Comparison of ENCODE assay signal across 8 mouse cellular contexts in the genomic region with DNA sequence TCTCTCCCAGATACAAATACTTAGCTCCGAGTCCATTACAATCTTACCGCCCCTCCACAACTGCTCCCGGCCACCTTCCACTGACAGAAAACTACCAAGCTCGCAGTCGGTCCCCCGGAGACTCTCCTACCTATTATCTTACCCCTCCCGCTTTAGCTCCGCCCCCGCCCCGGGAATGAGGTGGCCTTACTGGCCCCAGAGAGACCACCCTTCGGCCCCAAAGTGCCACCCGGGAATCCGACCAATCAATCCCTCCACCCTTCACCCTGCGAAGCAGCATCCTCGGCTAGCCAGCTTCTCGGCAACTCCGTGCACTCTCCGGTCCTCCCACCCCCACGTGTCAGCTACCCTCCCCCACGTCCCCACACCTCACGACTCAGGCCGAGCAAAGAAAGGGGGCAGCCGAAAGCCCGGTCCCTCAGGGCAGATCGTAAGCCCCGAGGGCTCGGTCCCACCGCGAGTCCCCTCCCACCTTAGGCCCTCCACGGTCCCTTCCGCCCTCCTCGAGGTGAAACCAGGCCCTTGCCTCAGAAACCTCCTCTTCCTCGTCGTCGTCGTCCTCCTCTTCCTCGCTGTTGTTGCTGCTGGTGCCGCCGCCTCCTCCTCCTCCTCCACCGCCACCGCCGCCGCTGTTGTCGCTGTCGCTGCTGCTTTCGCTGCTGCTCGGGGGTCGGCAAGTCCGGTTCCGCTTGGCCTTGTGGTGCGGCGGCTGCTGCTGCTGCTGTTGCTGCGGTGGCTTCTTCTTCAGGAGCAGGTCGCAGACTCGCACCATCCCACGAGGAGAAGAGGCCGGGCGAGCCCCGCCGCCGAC. TPM values are rescaled to one million over a fixed set of nuclear protein-coding genes. Genes with fewer than 3 reads are reported as not detected.
A peak's percentile ranks its signal among the peaks of the same experiment; 100 is the strongest.
DNase-seq lines count a peak whose midpoint lies in the region; ATAC-seq and TF ChIP-seq lines count a peak whose summit lies in the region.

No protein-coding gene starts in this region.

- TF ChIP-seq RAD21 in CH12.LX (IDR thresholded peaks at IDR 0.05; ENCODE audit: low read depth, low read length): no peak

- H3K79me2 ChIP-seq in CH12.LX (replicated peaks; ENCODE audit: control insufficient read depth, extremely low read depth, insufficient read depth, poor library complexity, severe bottlenecking): peaks cover 51% of the 10 kb centered on the region

- H3K4me3 ChIP-seq in CH12.LX (replicated peaks in 1 of 3; ENCODE audit: low read depth in 2 of 3, low read length in 2 of 3, poor library complexity in 1 of 3): peak overlapping the region; percentile 96 to 99 (median 98)
- H3K4me3 ChIP-seq in erythroblast, embryonic 14.5 days (replicated peaks): peak overlapping the region; percentile 100
- peak overlapping the region; percentile 83 for H3K4me3 ChIP-seq in heart, embryonic 13.5 days
- peak overlapping the region; percentile 92 for H3K4me3 ChIP-seq in liver, embryonic 15.5 days (replicated peaks)

- dilution Hi-C loops in CH12.LX (cut with MboI; ENCODE audit: extremely low pct_ligation_motif_present, extremely low pct_unique_long_range_greater_than_20kb, low sequenced_read_pairs): no loop called here

- no peaks in the 10 kb centered on the region for H3K9me3 ChIP-seq in CH12.LX (replicated peaks; ENCODE audit: low read length)
- no peaks in the 10 kb centered on the region for H3K9me3 ChIP-seq in erythroblast, embryonic 14.5 days (ENCODE audit: control insufficient read depth, low read length)
- no peaks in the 10 kb centered on the region for H3K9me3 ChIP-seq in heart, embryonic 13.5 days
- no peaks in the 10 kb centered on the region for H3K9me3 ChIP-seq in liver, embryonic 15.5 days (replicated peaks)

- peak overlapping the region; percentile 85 for H3K9ac ChIP-seq in CH12.LX (ENCODE audit: insufficient read depth, low read depth)
- peak overlapping the region; percentile 99 for H3K9ac ChIP-seq in heart, embryonic 13.5 days
- peak overlapping the region; percentile 94 for H3K9ac ChIP-seq in liver, embryonic 15.5 days

- DNase-seq in CH12.LX (ENCODE audit: extremely low read depth): peak; percentile 56
- DNase-seq in brain, embryonic 14.5 days (ENCODE audit: low read depth): peak; percentile 66
- peak; percentile 58 for DNase-seq in kidney, postnatal 14 days
- peak; percentile 68 for DNase-seq in neural tube, embryonic 10.5 days (ENCODE audit: extremely low spot score, low spot score)
- peak; percentile 9 for DNase-seq in telencephalon, adult 2 months (ENCODE audit: low read depth, low spot score)

- no peaks in the 10 kb centered on the region for H3K27me3 ChIP-seq in CH12.LX (replicated peaks)
- no peaks in the 10 kb centered on the region for H3K27me3 ChIP-seq in erythroblast, embryonic 14.5 days (ENCODE audit: control insufficient read depth)
- no peaks in the 10 kb centered on the region for H3K27me3 ChIP-seq in heart, embryonic 13.5 days (replicated peaks)
- no peaks in the 10 kb centered on the region for H3K27me3 ChIP-seq in liver, embryonic 15.5 days

- peak; percentile 32 for ATAC-seq in heart, embryonic 13.5 days (ENCODE audit: extremely low read depth, insufficient number of reproducible peaks, low FRiP score, low TSS enrichment)
- ATAC-seq in liver, embryonic 15.5 days (ENCODE audit: insufficient read depth): peak; percentile 35

- no peak for TF ChIP-seq POLR2A in CH12.LX (IDR thresholded peaks at IDR 0.05; ENCODE audit: low read depth, low read length)
- TF ChIP-seq POLR2A in brain, embryonic 14.5 days (IDR thresholded peaks at IDR 0.05; ENCODE audit: borderline replicate concordance, extremely low read depth, insufficient read depth, insufficient read length, poor library complexity, severe bottlenecking): no peak

- TF ChIP-seq CTCF in CH12.LX (conservative IDR thresholded peaks at IDR 0.05 in 1 of 2, IDR thresholded peaks at IDR 0.05 in 1 of 2; ENCODE audit: low read depth in 2 of 2, low read length in 2 of 2): no peak
- TF ChIP-seq CTCF in brain, embryonic 14.5 days (IDR thresholded peaks at IDR 0.05; ENCODE audit: borderline replicate concordance, extremely low read depth, insufficient read depth, insufficient read length): no peak

- under 1% methylated on average over 57 of the region's 61 CpGs for WGBS in heart, embryonic 13.5 days
- under 1% methylated on average over 51 of the region's 61 CpGs for WGBS in liver, embryonic 15.5 days (ENCODE audit: insufficient replicate concordance)

- peak overlapping the region; percentile 22 for H3K4me2 ChIP-seq in CH12.LX (ENCODE audit: insufficient read depth, low read depth, poor library complexity, severe bottlenecking)
- H3K4me2 ChIP-seq in heart, embryonic 13.5 days: peak overlapping the region; percentile 82
- peak overlapping the region; percentile 78 for H3K4me2 ChIP-seq in liver, embryonic 15.5 days

- H3K27ac ChIP-seq in CH12.LX (ENCODE audit: insufficient read depth, low read depth): peak overlapping the region; percentile 89
- peak overlapping the region; percentile 100 for H3K27ac ChIP-seq in heart, embryonic 13.5 days (replicated peaks)
- H3K27ac ChIP-seq in liver, embryonic 15.5 days (replicated peaks): peak overlapping the region; percentile 99

- peaks cover 0 to 31% of the 10 kb centered on the region in 2 experiments; a peak in 2 of 4 replicates for H3K4me1 ChIP-seq in CH12.LX (ENCODE audit: control insufficient read depth in 1 of 2, insufficient read depth in 2 of 2)
- peaks cover 24% of the 10 kb centered on the region for H3K4me1 ChIP-seq in erythroblast, embryonic 14.5 days (ENCODE audit: control insufficient read depth)
- H3K4me1 ChIP-seq in heart, embryonic 13.5 days: peaks cover 38% of the 10 kb centered on the region
- peaks cover 29% of the 10 kb centered on the region for H3K4me1 ChIP-seq in liver, embryonic 15.5 days (replicated peaks)

- in situ Hi-C loops in CH12.LX (cut with MboI; ENCODE audit: low pct_ligation_motif_present, low pct_unique_long_range_greater_than_20kb, low sequenced_read_pairs): loop anchor here (10.0 kb wide), 1 partner anchor 141 kb away; a partner anchor contains a TSS

- H3K36me3 ChIP-seq in CH12.LX (replicated peaks in 1 of 2; ENCODE audit: control insufficient read depth in 1 of 2, insufficient read depth in 1 of 2, low read length in 1 of 2): peaks cover 0 to 25% of the 10 kb centered on the region in 2 experiments
- peaks cover 27% of the 10 kb centered on the region for H3K36me3 ChIP-seq in erythroblast, embryonic 14.5 days (ENCODE audit: control insufficient read depth)
- 0 out of 2 replicates have a peak, but pooled peaks cover 3% of the 10 kb centered on the region for H3K36me3 ChIP-seq in heart, embryonic 13.5 days
- no peaks in the 10 kb centered on the region; the same call in 1 of the 2 replicates for H3K36me3 ChIP-seq in liver, embryonic 15.5 days (replicated peaks)

- no peak for TF ChIP-seq EP300 in CH12.LX (IDR thresholded peaks at IDR 0.05; ENCODE audit: low read length)

TF ChIP-seq in CH12.LX, 34 proteins besides CTCF, POLR2A, EP300 and RAD21:
- TF ChIP-seq MAX (IDR thresholded peaks at IDR 0.05; ENCODE audit: low read length): peak; percentile 59; the same call in 1 of the 2 replicates
- no peak for TF ChIP-seq MAZ (IDR thresholded peaks at IDR 0.05; ENCODE audit: low read depth, low read length)
- TF ChIP-seq CHD1 (IDR thresholded peaks at IDR 0.05; ENCODE audit: low read depth, low read length): no peak
- TF ChIP-seq MYC (IDR thresholded peaks at IDR 0.05; ENCODE audit: low read depth, low read length): peak; percentile 58; the same call in 1 of the 2 replicates
- TF ChIP-seq KAT2A (IDR thresholded peaks at IDR 0.05; ENCODE audit: insufficient replicate concordance, low read length): 0 out of 2 replicates have a peak, but pooled peaks have one; percentile 6
- TF ChIP-seq MXI1 (IDR thresholded peaks at IDR 0.05; ENCODE audit: low read depth, low read length): peak; percentile 65
- TF ChIP-seq CHD2 (IDR thresholded peaks at IDR 0.05; ENCODE audit: low read length): peak; percentile 65
- TF ChIP-seq SIN3A (IDR thresholded peaks at IDR 0.05; ENCODE audit: low read length): peak; percentile 68; the same call in 1 of the 2 replicates

RNA-seq across cellular contexts. Expression of a gene that starts 1.0 kb away (rescaled TPM):
- total RNA-seq in CH12.LX (2012; rRNA removed) (36.3 and 39.0 TPM in 2 replicates), CH12.LX (2014; rRNA removed) (29.8 and 31.7 TPM in 2 replicates)
- 62.6 and 71.5 TPM in 2 replicates for polyA plus RNA-seq in CH12.LX (2012; ENCODE audit: insufficient read length, low read depth)
- 57.6 and 70.6 TPM in 2 replicates for polyA plus RNA-seq in brain, embryonic 14.5 days (2012; rRNA removed)
- polyA plus RNA-seq in erythroblast, embryonic 14.5 days (2012): 0.48 and 0.51 TPM in 2 replicates
- 16.2 and 16.3 TPM in 2 replicates for polyA plus RNA-seq in heart, embryonic 13.5 days (2015; fragmentation: Nextera tagmentation; extraction: Ambion mirVana)
- polyA plus RNA-seq in liver, embryonic 15.5 days (2015; fragmentation: Nextera tagmentation; extraction: Ambion mirVana): 7.8 and 8.8 TPM in 2 replicates

RNA-seq across cellular contexts. Expression of a gene that starts 1.7 kb away (rescaled TPM):
- total RNA-seq in CH12.LX (2012; rRNA removed) (0.67 and 1.2 TPM in 2 replicates), CH12.LX (2014; rRNA removed) (1.3 and 1.9 TPM in 2 replicates)
- 0.82 and 1.3 TPM in 2 replicates for polyA plus RNA-seq in CH12.LX (2012; ENCODE audit: insufficient read length, low read depth)
- 2.5 and 3.5 TPM in 2 replicates for polyA plus RNA-seq in brain, embryonic 14.5 days (2012; rRNA removed)
- polyA plus RNA-seq in erythroblast, embryonic 14.5 days (2012): 0.06 TPM in 1 of 2 replicates, not detected in the other
- polyA plus RNA-seq in heart, embryonic 13.5 days (2015; fragmentation: Nextera tagmentation; extraction: Ambion mirVana): 3.4 and 3.6 TPM in 2 replicates
- polyA plus RNA-seq in liver, embryonic 15.5 days (2015; fragmentation: Nextera tagmentation; extraction: Ambion mirVana): 1.8 and 2.4 TPM in 2 replicates

Comparison
In these comparisons a context has a peak if more than half of its experiments do, and no peak if none do; other contexts are left out.
1. Peak in every context shown above with its lines: DNase-seq, ATAC-seq, H3K4me3 ChIP-seq and H3K27ac ChIP-seq.
2. DNase-seq: peak in every context shown above with its lines; median percentile 68 in neural tube, embryonic 10.5 days; 66 in brain, embryonic 14.5 days; 58 in kidney, postnatal 14 days; 56 in CH12.LX; 9 in telencephalon, adult 2 months.
3. H3K4me2 ChIP-seq: peak in every context shown above with its lines; median percentile 82 in heart, embryonic 13.5 days; 78 in liver, embryonic 15.5 days; 22 in CH12.LX.